In the genomic region with DNA sequence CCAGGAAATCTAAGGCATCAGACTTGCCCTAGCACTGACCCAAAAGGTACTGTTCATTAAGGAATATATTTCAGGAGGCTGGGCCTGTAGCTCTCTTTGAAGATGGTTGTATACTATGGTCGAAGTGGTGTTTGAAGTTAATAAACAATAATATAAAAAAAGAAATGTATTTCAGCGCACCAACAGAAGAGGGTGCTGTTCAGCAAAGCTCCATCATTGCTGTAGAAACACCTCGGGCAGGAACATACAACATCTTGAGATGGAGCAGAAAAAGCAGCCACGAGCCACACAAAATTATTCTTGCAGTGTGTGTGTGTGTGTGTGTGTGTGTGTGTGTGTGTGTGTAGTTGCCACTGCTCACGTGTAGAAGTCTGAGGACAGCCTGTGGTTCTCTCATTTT, we compare ENCODE assay signal across 12 mouse cellular contexts. TPM values are rescaled to one million over a fixed set of nuclear protein-coding genes. Genes with fewer than 3 reads are reported as not detected.
DNase-seq lines count a peak whose midpoint lies in the region; ATAC-seq and TF ChIP-seq lines count a peak whose summit lies in the region.
"Had no signal": no experiment of that assay in that cellular context is flagged by ENCODE, and none has a peak within 500 bp of the region (broad histone marks: within the 10 kb centered on the region; RNA-seq: fewer than 3 reads in every experiment).

No protein-coding gene starts in this region.

- no peak for TF ChIP-seq EP300 in heart, postnatal 0 days (IDR thresholded peaks at IDR 0.05; ENCODE audit: low read depth)

- H3K9ac ChIP-seq in heart, postnatal 0 days (replicated peaks; ENCODE audit: low read depth, low read length), result no peak overlapping the region
- H3K9ac ChIP-seq in forebrain, embryonic 15.5 days (replicated peaks), result no peak overlapping the region
- H3K9ac ChIP-seq: midbrain, embryonic 15.5 days had no signal

- peak; percentile 61 for TF ChIP-seq CTCF in heart, postnatal 0 days (IDR thresholded peaks at IDR 0.05; ENCODE audit: low read depth)
- no peak for TF ChIP-seq CTCF in thymus, adult 2 months (IDR thresholded peaks at IDR 0.05; ENCODE audit: borderline replicate concordance, control insufficient read depth, extremely low read depth, insufficient read depth, low read length, poor library complexity)
- TF ChIP-seq CTCF in brain, embryonic 14.5 days (IDR thresholded peaks at IDR 0.05; ENCODE audit: borderline replicate concordance, extremely low read depth, insufficient read depth, insufficient read length), result peak; percentile 34; the same call in 1 of the 2 replicates

- no peak overlapping the region for H3K4me3 ChIP-seq in heart, postnatal 0 days (ENCODE audit: low read depth, low read length)
- H3K4me3 ChIP-seq in thymus, adult 2 months (ENCODE audit: control insufficient read depth, insufficient read depth, low read length), result no peak overlapping the region
- no peak overlapping the region for H3K4me3 ChIP-seq in forebrain, embryonic 15.5 days
- H3K4me3 ChIP-seq: forebrain, embryonic 10.5 days; limb, embryonic 10.5 days; midbrain, embryonic 15.5 days had no signal

- 51% methylated on average over 5 of the region's 5 CpGs for WGBS in heart, postnatal 0 days
- 11% methylated on average over 5 of the region's 5 CpGs for WGBS in thymus, adult 2 months
- WGBS in forebrain, embryonic 15.5 days, result 73% methylated on average over 5 of the region's 5 CpGs

- no peaks in the 10 kb centered on the region for H3K36me3 ChIP-seq in heart, postnatal 0 days (replicated peaks; ENCODE audit: control insufficient read depth, insufficient read depth, low read length)
- H3K36me3 ChIP-seq in thymus, adult 2 months (ENCODE audit: control insufficient read depth, insufficient read depth, low read length), result no peaks in the 10 kb centered on the region
- no peaks in the 10 kb centered on the region for H3K36me3 ChIP-seq in forebrain, embryonic 15.5 days
- H3K36me3 ChIP-seq: limb, embryonic 10.5 days; midbrain, embryonic 15.5 days had no signal

- no peak overlapping the region for H3K27ac ChIP-seq in heart, postnatal 0 days (ENCODE audit: low read depth)
- no peak overlapping the region for H3K27ac ChIP-seq in thymus, adult 2 months (ENCODE audit: control insufficient read depth, insufficient read depth, low read length)
- no peak overlapping the region for H3K27ac ChIP-seq in forebrain, embryonic 15.5 days (replicated peaks)
- H3K27ac ChIP-seq: forebrain, embryonic 10.5 days; limb, embryonic 10.5 days; midbrain, embryonic 15.5 days had no signal

- DNase-seq in heart, postnatal 0 days (ENCODE audit: low spot score), result no peak
- no peak for DNase-seq in heart, adult 8-10 months (ENCODE audit: low spot score)
- peak; percentile 13 for DNase-seq in thymus, adult 2 months
- DNase-seq in thymus, adult 18-20 months, result no peak
- DNase-seq in brain, embryonic 14.5 days (ENCODE audit: low read depth), result peak; percentile 11
- no peak for DNase-seq in ovary, adult 18-20 months (ENCODE audit: low spot score)
- DNase-seq: cerebellum, adult 9-11 months; kidney, adult 9 months had no signal

- no peaks in the 10 kb centered on the region for H3K27me3 ChIP-seq in heart, postnatal 0 days (ENCODE audit: control insufficient read depth, insufficient read depth, low read length)
- no peaks in the 10 kb centered on the region for H3K27me3 ChIP-seq in thymus, adult 2 months (ENCODE audit: control insufficient read depth, insufficient read depth, low read length)
- H3K27me3 ChIP-seq in forebrain, embryonic 15.5 days, result no peaks in the 10 kb centered on the region
- H3K27me3 ChIP-seq: midbrain, embryonic 15.5 days had no signal

- H3K9me3 ChIP-seq in heart, postnatal 0 days (replicated peaks; ENCODE audit: control insufficient read depth, low read length), result no peaks in the 10 kb centered on the region
- H3K9me3 ChIP-seq in forebrain, embryonic 15.5 days, result no peaks in the 10 kb centered on the region
- H3K9me3 ChIP-seq: forebrain, embryonic 10.5 days; limb, embryonic 10.5 days; midbrain, embryonic 15.5 days had no signal

- no peak for ATAC-seq in heart, postnatal 0 days (ENCODE audit: insufficient read depth, low read depth)
- ATAC-seq in forebrain, embryonic 15.5 days (replicated peaks), result no peak
- ATAC-seq: midbrain, embryonic 15.5 days had no signal

- TF ChIP-seq POLR2A in thymus, adult 2 months (IDR thresholded peaks at IDR 0.05; ENCODE audit: control insufficient read depth, extremely low read depth, insufficient read depth, low read length, poor library complexity), result no peak
- no peak for TF ChIP-seq POLR2A in brain, embryonic 14.5 days (IDR thresholded peaks at IDR 0.05; ENCODE audit: borderline replicate concordance, extremely low read depth, insufficient read depth, insufficient read length, poor library complexity, severe bottlenecking)

- H3K4me2 ChIP-seq in heart, postnatal 0 days (ENCODE audit: low read depth, low read length), result no peak overlapping the region
- H3K4me2 ChIP-seq in forebrain, embryonic 15.5 days (replicated peaks), result no peak overlapping the region
- H3K4me2 ChIP-seq: midbrain, embryonic 15.5 days had no signal

- H3K4me1 ChIP-seq in heart, postnatal 0 days (ENCODE audit: control insufficient read depth, insufficient read depth), result no peaks in the 10 kb centered on the region
- H3K4me1 ChIP-seq in thymus, adult 2 months (replicated peaks; ENCODE audit: control insufficient read depth, insufficient read depth, low read length), result peaks cover 4% of the 10 kb centered on the region; the same call in 1 of the 2 replicates
- H3K4me1 ChIP-seq in forebrain, embryonic 15.5 days, result no peaks in the 10 kb centered on the region
- H3K4me1 ChIP-seq: forebrain, embryonic 10.5 days; limb, embryonic 10.5 days; midbrain, embryonic 15.5 days had no signal

RNA-seq across cellular contexts. Expression of a gene that starts 25.9 kb away (rescaled TPM):
- total RNA-seq in heart, postnatal 0 days (2014; rRNA removed; ENCODE audit: low replicate concordance), result 1.2 and 11.6 TPM in 2 replicates
- 0.07 and 0.08 TPM in 2 replicates for polyA plus RNA-seq in heart, postnatal 0 days (2015; fragmentation: Nextera tagmentation; extraction: Ambion mirVana)
- total RNA-seq in heart, adult 8-10 months (2022), result under 1 TPM; 0.32 to 0.87 (median 0.61) TPM
- polyA plus RNA-seq in thymus, adult 2 months (2012; rRNA removed), result 29.6 and 31.9 TPM in 2 replicates
- 37.1 and 56.5 TPM in 2 replicates for polyA plus RNA-seq in brain, embryonic 14.5 days (2012; rRNA removed)
- polyA plus RNA-seq in forebrain, embryonic 15.5 days (2015; fragmentation: Nextera tagmentation; extraction: Ambion mirVana), result 24.5 and 26.2 TPM in 2 replicates

RNA-seq across cellular contexts. Expression of a gene that starts 51.5 kb away (rescaled TPM):
- 11.0 and 18.4 TPM in 2 replicates for total RNA-seq in heart, postnatal 0 days (2014; rRNA removed; ENCODE audit: low replicate concordance)
- 4.6 and 5.3 TPM in 2 replicates for polyA plus RNA-seq in heart, postnatal 0 days (2015; fragmentation: Nextera tagmentation; extraction: Ambion mirVana)
- 10 to 100 TPM; 28.8 to 57.2 (median 40.5) TPM for total RNA-seq in heart, adult 8-10 months (2022)
- 0.71 and 1.5 TPM in 2 replicates for polyA plus RNA-seq in thymus, adult 2 months (2012; rRNA removed)
- 7.5 and 9.1 TPM in 2 replicates for polyA plus RNA-seq in brain, embryonic 14.5 days (2012; rRNA removed)
- polyA plus RNA-seq in forebrain, embryonic 15.5 days (2015; fragmentation: Nextera tagmentation; extraction: Ambion mirVana), result 9.0 and 10.9 TPM in 2 replicates

Comparison
In these comparisons a context has a peak if more than half of its experiments do, and no peak if none do; other contexts are left out.
1. DNase-seq: peak in thymus, adult 2 months (single experiment) and brain, embryonic 14.5 days (single experiment); none in heart, postnatal 0 days (single experiment), heart, adult 8-10 months (single experiment), thymus, adult 18-20 months (0 of 2) and ovary, adult 18-20 months (single experiment).
2. RNA of a gene that starts 25.9 kb away (polyA plus RNA-seq): 37.1 to 56.5 TPM in brain, embryonic 14.5 days, 29.6 to 31.9 TPM in thymus, adult 2 months and 24.5 to 26.2 TPM in forebrain, embryonic 15.5 days; 0.07 to 0.08 TPM in heart, postnatal 0 days; every median in the first group is over 10 times any median in the second.